Mouse (Mus musculus) liver, embryonic 13.5 days (tissue): Measurements from ENCODE around the gene Mttp. TPM values are rescaled to one million over a fixed set of nuclear protein-coding genes. Genes with fewer than 3 reads are reported as not detected.

Experiments
- ATAC-seq: fragments of 200-750 bp; cut with Nextera tagmentation; 2 replicates; pipeline ENCODE4 v1.8.0; 2017; ENCODE audit warnings: low read depth, mild to moderate bottlenecking, moderate number of reproducible peaks, moderate library complexity
- DNase-seq: peaks from one replicate; pipeline ENCODE4 v3.0.0; 2022
- H3K27ac ChIP-seq: fragments of 300-500 bp; sonication (generic); 2 replicates; pipeline ENCODE4 v1.5.1; 2015; ENCODE audit warnings: moderate library complexity, mild to moderate bottlenecking, inconsistent platforms
- H3K27me3 ChIP-seq: fragments of 300-500 bp; sonication (generic); 2 replicates; pipeline ENCODE4 v1.6.1; 2015; ENCODE audit warnings: mild to moderate bottlenecking, inconsistent platforms
- H3K36me3 ChIP-seq: fragments of 300-500 bp; sonication (generic); 2 replicates; pipeline ENCODE4 v1.6.1; 2015; ENCODE audit warnings: mild to moderate bottlenecking, inconsistent platforms
- H3K4me1 ChIP-seq: fragments of 300-500 bp; sonication (generic); replicated peaks from 2 replicates; pipeline ENCODE4 v1.6.1; 2015; ENCODE audit warnings: inconsistent platforms
- H3K4me2 ChIP-seq: fragments of 300-500 bp; sonication (generic); 2 replicates; pipeline ENCODE4 v1.6.1; 2015; ENCODE audit warnings: inconsistent platforms, mild to moderate bottlenecking, moderate library complexity
- H3K4me3 ChIP-seq: fragments of 300-500 bp; sonication (generic); replicated peaks from 2 replicates; pipeline ENCODE4 v1.5.1; 2015; ENCODE audit warnings: mild to moderate bottlenecking, inconsistent platforms
- H3K9ac ChIP-seq: fragments of 300-500 bp; sonication (generic); 2 replicates; pipeline ENCODE4 v1.6.1; 2015; ENCODE audit warnings: mild to moderate bottlenecking, inconsistent platforms
- H3K9me3 ChIP-seq: fragments of 300-500 bp; sonication (generic); replicated peaks from 2 replicates; pipeline ENCODE4 v1.6.1; 2016; ENCODE audit warnings: inconsistent platforms
- WGBS: fragments of 180-500 bp; shearing (Covaris S2); methylation state at CpG from one replicate; pipeline ENCODE4 v1.1.7; 2015; ENCODE audit not compliant: insufficient replicate concordance; 5-methylcytosine and 5-hydroxymethylcytosine counted together
- polyA plus RNA-seq: library from polyadenylated mRNA; unstranded; fragments of >200 nt; fragmentation: Nextera tagmentation; extraction: Ambion mirVana; gene quantifications from 2 replicates; pipeline ENCODE4 v1.2.1, GENCODE M21; 2015

The Mttp gene
- polyA plus RNA-seq, 1 experiment from 2014 or later = 27.4 TPM

GRCm38 (mm10) chr3:138133463-138133862 is 11.3 kb downstream of the Mttp start:
- no peak overlapping the region for H3K4me2 ChIP-seq
- no peaks in the 10 kb centered on the region for H3K36me3 ChIP-seq
- H3K27ac ChIP-seq = no peak overlapping the region
- ATAC-seq (no peak), DNase-seq (no peak)
- H3K9me3 ChIP-seq = no peaks in the 10 kb centered on the region
- H3K9ac ChIP-seq = no peak overlapping the region
- no peak overlapping the region for H3K4me3 ChIP-seq
- WGBS = 71% methylated on average over 8 of the region's 8 CpGs
- H3K4me1 ChIP-seq = 0 out of 2 replicates have a peak, but pooled peaks cover 6% of the 10 kb centered on the region
- H3K27me3 ChIP-seq = no peaks in the 10 kb centered on the region

GRCm38 (mm10) chr3:138131168-138131567 is 13.6 kb downstream of the Mttp start:
- peaks cover 16% of the 10 kb centered on the region; the same call in 1 of the 2 replicates for H3K4me1 ChIP-seq
- H3K4me2 ChIP-seq = no peak overlapping the region
- H3K27me3 ChIP-seq = no peaks in the 10 kb centered on the region
- 52% methylated on average over 9 of the region's 9 CpGs for WGBS
- DNase-seq = no peak
- H3K27ac ChIP-seq = peak overlapping the region; percentile 59; the same call in 1 of the 2 replicates
- peak; percentile 77 for ATAC-seq
- H3K4me3 ChIP-seq = peak overlapping the region; percentile 38
- H3K9ac ChIP-seq = peak overlapping the region; percentile 43; the same call in 1 of the 2 replicates
- no peaks in the 10 kb centered on the region for H3K36me3 ChIP-seq
- no peaks in the 10 kb centered on the region for H3K9me3 ChIP-seq

GRCm38 (mm10) chr3:138130692-138131091 is 14.1 kb downstream of the Mttp start:
- no peak overlapping the region for H3K4me2 ChIP-seq
- peak overlapping the region; percentile 59; the same call in 1 of the 2 replicates for H3K27ac ChIP-seq

GRCm38 (mm10) chr3:138129110-138129509 is 15.7 kb downstream of the Mttp start:
- H3K36me3 ChIP-seq = no peaks in the 10 kb centered on the region
- peaks cover 16% of the 10 kb centered on the region; the same call in 1 of the 2 replicates for H3K4me1 ChIP-seq
- no peaks in the 10 kb centered on the region for H3K27me3 ChIP-seq
- no peaks in the 10 kb centered on the region for H3K9me3 ChIP-seq
- no peak overlapping the region for H3K27ac ChIP-seq
- H3K4me3 ChIP-seq = peak overlapping the region; percentile 25
- ATAC-seq = no peak
- 59% methylated on average over 6 of the region's 6 CpGs for WGBS
- no peak overlapping the region for H3K9ac ChIP-seq
- H3K4me2 ChIP-seq = peak overlapping the region; percentile 43
- DNase-seq = no peak

More at GRCm38 (mm10) chr3:138130692-138131091, 14.1 kb downstream of the Mttp start:
- Histone ChIP-seq H3K4me3 (peak overlapping the region; percentile 38), H3K27me3 (no peaks in the 10 kb centered on the region), H3K36me3 (no peaks in the 10 kb centered on the region), H3K9ac (peak overlapping the region; percentile 43; the same call in 1 of the 2 replicates), H3K9me3 (no peaks in the 10 kb centered on the region), H3K4me1 (peaks cover 16% of the 10 kb centered on the region; the same call in 1 of the 2 replicates)
- 67% methylated on average over 1 of the region's 1 CpGs for WGBS
- DNase-seq (no peak), ATAC-seq (no peak)

- no peak for DNase-seq
- WGBS = 68% methylated on average over 10 of the region's 10 CpGs
- no peak overlapping the region for H3K9ac ChIP-seq
- peaks cover 12% of the 10 kb centered on the region; the same call in 1 of the 2 replicates for H3K4me1 ChIP-seq
- H3K4me3 ChIP-seq = no peak overlapping the region
- H3K27me3 ChIP-seq = no peaks in the 10 kb centered on the region
- no peaks in the 10 kb centered on the region for H3K9me3 ChIP-seq
- 0 out of 2 replicates have a peak, but pooled peaks cover 2% of the 10 kb centered on the region for H3K36me3 ChIP-seq
- no peak overlapping the region for H3K27ac ChIP-seq
- H3K4me2 ChIP-seq = no peak overlapping the region
- no peak for ATAC-seq
Measured at GRCm38 (mm10) chr3:138123842-138124241, 20.9 kb downstream of the Mttp start.

- no peak for ATAC-seq
- H3K4me1 ChIP-seq = no peaks in the 10 kb centered on the region
Measured at GRCm38 (mm10) chr3:138121461-138121860, 23.3 kb downstream of the Mttp start.

DNA sequence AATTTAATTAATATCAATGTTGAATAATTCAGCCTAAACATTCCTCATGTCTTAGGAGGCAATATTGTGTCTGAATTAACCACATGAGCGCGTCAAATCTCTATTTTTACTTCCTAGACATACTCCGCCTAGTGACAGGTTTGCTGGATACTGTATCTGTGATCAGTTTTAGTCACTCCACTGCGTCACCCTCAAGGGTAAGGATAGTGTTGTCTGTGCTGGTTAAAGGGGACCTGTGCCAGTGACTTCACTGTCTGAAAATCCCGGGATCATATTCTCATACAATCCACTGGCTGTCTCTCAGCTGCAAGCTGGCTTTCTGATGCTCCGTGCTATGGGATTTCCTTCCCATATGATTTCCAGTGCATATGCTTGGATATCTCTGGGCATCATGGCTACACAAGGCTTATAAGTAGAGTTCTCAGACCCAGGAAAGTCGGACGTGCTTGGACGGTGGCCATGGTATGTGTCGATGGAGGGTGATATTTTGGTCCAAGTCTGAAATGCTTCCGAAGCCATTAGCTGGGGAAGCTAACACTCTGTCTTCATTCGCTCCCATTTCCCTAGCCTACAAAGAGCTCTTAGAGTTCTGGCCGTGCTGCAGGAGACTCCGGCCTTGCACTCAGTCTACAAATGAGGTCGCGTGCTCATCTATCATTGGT is 25.2 kb downstream of the Mttp start:
- Histone ChIP-seq H3K4me2 (no peak overlapping the region), H3K27ac (no peak overlapping the region), H3K27me3 (no peaks in the 10 kb centered on the region), H3K4me1 (no peaks in the 10 kb centered on the region), H3K36me3 (peaks cover 2% of the 10 kb centered on the region; the same call in 1 of the 2 replicates), H3K9ac (no peak overlapping the region), H3K9me3 (no peaks in the 10 kb centered on the region), H3K4me3 (no peak overlapping the region)
- DNase-seq (no peak), ATAC-seq (no peak)
- 83% methylated on average over 16 of the region's 16 CpGs for WGBS

More at GRCm38 (mm10) chr3:138121461-138121860, 23.3 kb downstream of the Mttp start:
- no peak overlapping the region for H3K27ac ChIP-seq
- H3K4me3 ChIP-seq = no peak overlapping the region
- H3K9me3 ChIP-seq = no peaks in the 10 kb centered on the region
- H3K27me3 ChIP-seq = no peaks in the 10 kb centered on the region
- WGBS = 79% methylated on average over 2 of the region's 2 CpGs
- H3K36me3 ChIP-seq = peaks cover 2% of the 10 kb centered on the region; the same call in 1 of the 2 replicates
- H3K9ac ChIP-seq = no peak overlapping the region
- no peak overlapping the region for H3K4me2 ChIP-seq
- DNase-seq = no peak

GRCm38 (mm10) chr3:138118831-138119230 is 25.9 kb downstream of the Mttp start:
- Histone ChIP-seq H3K9me3 (no peaks in the 10 kb centered on the region), H3K4me2 (no peak overlapping the region), H3K9ac (no peak overlapping the region), H3K4me1 (no peaks in the 10 kb centered on the region), H3K4me3 (no peak overlapping the region), H3K27ac (no peak overlapping the region), H3K27me3 (no peaks in the 10 kb centered on the region), H3K36me3 (peaks cover 2% of the 10 kb centered on the region; the same call in 1 of the 2 replicates)
- DNase-seq = no peak
- no peak for ATAC-seq
- 59% methylated on average over 14 of the region's 14 CpGs for WGBS

DNA sequence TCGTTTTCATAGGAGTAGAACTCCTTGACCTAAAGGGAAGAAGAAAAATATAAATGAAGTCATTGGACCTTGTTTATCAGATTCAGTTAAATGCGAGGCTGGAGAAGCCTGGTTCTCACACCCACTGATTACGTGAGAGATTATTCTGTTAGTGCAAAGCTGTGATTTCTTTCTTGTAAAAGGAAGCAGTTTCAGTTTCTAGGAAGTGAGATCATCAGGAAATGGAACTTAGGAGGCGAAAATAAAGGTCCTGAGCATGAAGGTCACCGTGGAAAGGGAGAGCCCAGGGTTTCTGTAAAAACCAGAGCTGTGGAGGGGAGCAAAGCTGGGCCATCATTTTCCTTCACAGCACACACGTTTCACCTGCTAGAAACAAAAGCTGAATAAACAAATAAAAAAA is 26.4 kb downstream of the Mttp start:
- ATAC-seq (no peak), DNase-seq (no peak)
- Histone ChIP-seq H3K4me2 (no peak overlapping the region), H3K4me1 (no peaks in the 10 kb centered on the region), H3K27ac (no peak overlapping the region), H3K4me3 (no peak overlapping the region), H3K27me3 (no peaks in the 10 kb centered on the region), H3K36me3 (peaks cover 2% of the 10 kb centered on the region; the same call in 1 of the 2 replicates), H3K9me3 (no peaks in the 10 kb centered on the region), H3K9ac (no peak overlapping the region)
- 49% methylated on average over 6 of the region's 6 CpGs for WGBS

DNA sequence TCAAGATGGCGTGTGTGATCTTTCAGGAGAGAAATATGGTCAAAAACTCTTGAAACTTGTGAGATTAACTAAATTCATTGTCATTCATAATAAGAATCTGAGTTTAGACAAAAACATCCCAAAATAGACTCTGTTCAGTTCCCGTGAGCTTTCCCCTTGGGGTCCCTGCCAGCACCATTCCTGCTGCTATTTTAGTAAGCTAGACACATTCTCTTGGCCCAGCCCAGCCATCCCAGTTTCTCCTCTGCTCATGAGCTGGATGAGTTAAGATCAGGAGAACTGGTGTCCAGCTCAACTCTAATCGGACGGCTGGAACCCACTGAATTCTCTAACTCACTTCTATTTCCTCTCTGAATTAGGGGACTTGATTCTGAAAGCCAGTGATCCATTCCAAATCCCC is 27.9 kb downstream of the Mttp start:
- H3K9me3 ChIP-seq = no peaks in the 10 kb centered on the region
- 67% methylated on average over 4 of the region's 4 CpGs for WGBS
- H3K27me3 ChIP-seq = no peaks in the 10 kb centered on the region
- H3K27ac ChIP-seq = no peak overlapping the region
- ATAC-seq = no peak
- H3K4me1 ChIP-seq = no peaks in the 10 kb centered on the region
- H3K9ac ChIP-seq = no peak overlapping the region
- H3K36me3 ChIP-seq = peaks cover 2% of the 10 kb centered on the region; the same call in 1 of the 2 replicates
- H3K4me2 ChIP-seq = no peak overlapping the region
- H3K4me3 ChIP-seq = no peak overlapping the region
- DNase-seq = no peak

GRCm38 (mm10) chr3:138114106-138114505 is 30.7 kb downstream of the Mttp start:
- Histone ChIP-seq H3K9ac (no peak overlapping the region), H3K4me3 (no peak overlapping the region), H3K27me3 (no peaks in the 10 kb centered on the region), H3K4me2 (no peak overlapping the region), H3K27ac (no peak overlapping the region), H3K36me3 (peaks cover 2% of the 10 kb centered on the region; the same call in 1 of the 2 replicates), H3K9me3 (no peaks in the 10 kb centered on the region), H3K4me1 (no peaks in the 10 kb centered on the region)
- DNase-seq (no peak), ATAC-seq (no peak)
- WGBS = 78% methylated on average over 17 of the region's 17 CpGs
